Mouse (Mus musculus): ENCODE measurements around the gene Castor2.
A peak's percentile ranks its signal among the peaks of the same experiment; 100 is the strongest.

Castor2 gene

GRCm38 (mm10) chr5:134099496-134100211 is at the start of gene Castor2:
Gene Castor2 (plus strand): TSS chr5:134099711.
- DNase-seq (ENCODE audit: low spot score in 2 of 2) = peak; percentile 96 to 97

GRCm38 (mm10) chr5:134050711-134051110 is 48.8 kb upstream of the Castor2 start:
- DNase-seq (ENCODE audit: low spot score in 2 of 2) = no peak

DNA sequence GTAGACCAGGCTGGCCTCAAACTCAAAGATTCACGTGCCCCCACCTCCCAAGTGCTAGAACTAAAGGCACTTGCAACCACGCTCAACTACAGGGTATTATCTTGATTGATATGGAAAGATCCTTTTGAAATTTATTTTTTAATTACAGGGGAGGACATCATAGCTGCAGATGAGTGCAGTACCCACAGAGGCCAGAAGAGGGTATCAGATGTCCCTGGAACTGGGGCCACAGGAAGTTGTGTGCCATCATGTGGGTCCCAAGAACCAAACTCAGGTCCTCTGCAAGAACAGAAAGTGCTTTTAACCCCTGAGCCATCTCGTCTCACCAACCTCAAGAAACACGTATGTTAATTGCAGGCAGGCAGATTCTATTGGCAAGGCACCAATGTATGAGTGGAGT is 46.9 kb upstream of the Castor2 start:
- DNase-seq (ENCODE audit: low spot score in 2 of 2) = no peak

- no peak for DNase-seq (ENCODE audit: low spot score in 2 of 2)
These were observed 45.0 kb upstream of the Castor2 start for GRCm38 (mm10) chr5:134054496-134054895.

DNA sequence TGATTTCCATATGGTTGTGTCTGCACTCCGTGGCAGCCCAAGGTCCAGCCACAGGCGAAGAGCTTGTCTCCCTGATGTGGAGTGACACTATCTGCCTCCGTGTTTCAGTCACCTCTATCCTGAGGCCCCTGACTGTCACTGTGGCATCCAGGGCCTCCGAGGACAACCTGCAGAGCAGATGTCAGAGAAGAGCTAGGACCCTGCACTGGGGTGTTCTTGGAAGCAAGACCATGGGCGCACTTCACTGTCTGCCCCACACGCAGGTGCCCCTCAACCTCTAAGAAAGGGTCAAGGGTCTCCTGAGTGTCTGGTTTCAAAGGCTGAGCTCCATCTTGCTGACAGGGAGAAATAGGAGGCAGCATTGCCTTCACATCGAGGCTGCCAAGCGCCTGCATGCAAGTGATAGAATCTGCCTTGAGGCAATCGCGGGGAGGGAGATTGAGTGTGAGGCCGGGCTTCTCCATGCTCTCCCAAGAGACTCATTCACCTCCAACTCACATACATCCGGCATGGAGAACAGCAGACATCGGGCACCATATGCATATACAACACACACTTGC is 40.6 kb upstream of the Castor2 start:
- DNase-seq (ENCODE audit: low spot score in 2 of 2) = no peak

DNA sequence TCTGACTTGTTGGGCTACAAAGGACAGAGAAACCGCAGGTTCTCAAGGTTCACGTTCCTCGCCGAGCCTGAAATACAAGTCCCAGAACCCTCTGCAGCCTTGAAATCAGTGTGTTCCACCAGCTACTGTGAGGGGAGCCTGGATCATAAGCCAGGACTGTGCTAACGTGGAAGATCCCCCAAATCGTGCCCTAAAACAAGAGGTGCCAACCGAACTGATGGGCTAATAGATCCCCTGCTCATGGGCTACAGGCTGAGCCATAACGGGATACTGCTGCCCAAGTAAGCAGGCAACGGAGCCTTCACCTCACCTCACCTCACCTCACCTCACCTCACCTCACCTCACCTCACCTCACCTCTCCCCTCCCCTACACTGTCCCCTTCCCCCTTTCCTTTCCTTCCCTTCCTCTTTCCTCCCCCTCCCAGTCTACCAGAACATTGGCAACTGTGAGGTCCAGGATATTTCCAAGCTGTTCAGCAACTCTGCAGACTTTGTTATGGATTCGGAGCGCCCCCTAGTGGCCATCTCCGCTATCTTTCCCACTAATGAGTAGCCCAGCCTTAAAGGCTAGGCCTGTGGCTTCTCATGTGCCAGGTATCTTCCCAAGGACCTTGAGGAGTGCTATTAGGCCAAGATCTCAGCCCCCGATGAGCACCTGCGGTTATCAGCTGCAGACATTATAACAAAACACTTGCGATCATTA is 36.0 kb upstream of the Castor2 start:
- peak; percentile 65 to 79 for DNase-seq (ENCODE audit: low spot score in 2 of 2)

- no peak for DNase-seq (ENCODE audit: low spot score in 2 of 2)
These were observed 33.2 kb upstream of the Castor2 start for GRCm38 (mm10) chr5:134066261-134066660.

DNA sequence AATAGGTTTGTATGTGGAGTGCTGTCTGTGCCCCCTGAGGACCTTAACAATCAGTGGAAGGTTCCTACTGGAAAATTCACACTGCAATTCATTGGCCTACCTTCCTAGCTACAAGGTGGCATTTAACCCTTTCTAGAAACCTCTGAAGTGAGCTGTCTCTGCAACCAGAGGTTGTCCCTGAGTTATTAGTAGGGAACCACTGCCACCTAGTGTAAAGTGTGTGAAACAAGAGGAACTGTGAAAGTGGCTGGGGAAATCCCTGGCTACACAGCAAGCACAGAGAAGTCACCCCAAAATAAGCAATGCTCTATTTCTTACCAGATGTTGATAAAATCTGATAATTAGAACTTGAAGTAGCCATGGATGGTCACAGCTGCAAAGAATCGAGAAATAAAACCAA is 31.6 kb upstream of the Castor2 start:
- DNase-seq (ENCODE audit: low spot score in 2 of 2) = no peak

GRCm38 (mm10) chr5:134073512-134074041 is 25.9 kb upstream of the Castor2 start:
- no peak for DNase-seq (ENCODE audit: low spot score in 2 of 2)

DNA sequence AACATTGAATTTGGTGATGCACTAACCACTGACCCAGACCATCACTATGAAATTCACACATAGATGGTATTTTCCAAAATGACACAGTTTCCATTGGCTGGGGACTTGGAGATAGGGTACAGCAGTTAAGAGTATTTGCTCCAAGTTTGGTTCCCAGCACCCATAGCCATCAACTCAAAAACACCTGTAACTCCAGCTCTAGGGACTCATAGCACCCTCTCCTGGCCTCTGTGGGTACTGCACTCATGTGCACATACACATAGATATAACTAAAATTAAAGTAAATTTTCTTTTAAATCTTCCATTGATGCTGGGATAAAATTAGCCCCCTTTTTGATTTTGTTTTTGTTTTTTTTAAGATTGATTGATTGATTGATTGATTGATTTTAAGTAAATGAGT is 25.1 kb upstream of the Castor2 start:
- no peak for DNase-seq (ENCODE audit: low spot score in 2 of 2)

- no peak for DNase-seq (ENCODE audit: low spot score in 2 of 2)
These were observed 23.3 kb upstream of the Castor2 start for GRCm38 (mm10) chr5:134076175-134076574.

DNA sequence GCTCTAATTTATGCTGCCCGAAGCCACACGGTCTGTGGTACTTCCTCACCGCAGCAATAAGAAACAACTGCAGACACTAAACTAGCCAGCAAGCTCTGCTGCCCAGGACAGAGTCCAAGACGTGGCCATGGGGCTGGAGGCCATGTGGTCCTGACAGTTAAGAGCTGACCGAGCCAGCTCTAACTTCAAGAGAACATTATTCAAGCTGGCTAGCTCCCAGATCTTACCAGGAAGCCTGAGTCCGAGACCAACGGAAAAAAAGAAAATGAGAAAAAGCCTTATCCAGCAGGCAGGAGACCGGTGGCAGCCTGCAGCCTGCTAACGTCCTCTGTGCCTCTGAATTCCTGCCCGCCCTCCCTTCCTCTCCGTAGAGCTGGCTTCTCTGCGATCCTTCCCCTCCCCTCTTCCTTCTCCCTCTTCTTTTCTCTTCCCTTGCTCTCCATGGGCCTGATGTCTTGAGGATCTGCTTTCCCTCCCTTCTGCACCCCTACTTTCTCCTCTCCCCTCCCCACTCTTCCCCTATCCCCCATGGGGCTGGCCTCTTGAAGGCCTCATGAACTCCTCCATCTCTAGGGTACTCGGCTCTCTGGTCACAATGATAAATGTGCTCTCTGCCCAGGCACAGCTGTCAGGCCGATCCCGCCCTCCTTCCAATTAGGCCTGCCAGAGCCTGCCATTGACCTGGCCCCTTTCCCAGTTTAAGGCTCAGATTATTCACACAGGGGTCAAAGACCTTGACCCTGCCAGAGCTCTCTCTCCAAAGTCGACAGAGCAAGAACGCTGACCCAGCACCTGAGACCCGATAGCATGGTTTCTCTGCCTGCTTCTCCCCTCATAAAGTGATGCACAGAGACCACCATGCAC is 18.6 kb upstream of the Castor2 start:
- DNase-seq (ENCODE audit: low spot score in 2 of 2) = no peak

- no peak for DNase-seq (ENCODE audit: low spot score in 2 of 2)
These were observed 14.3 kb upstream of the Castor2 start for GRCm38 (mm10) chr5:134085227-134085626.

DNA sequence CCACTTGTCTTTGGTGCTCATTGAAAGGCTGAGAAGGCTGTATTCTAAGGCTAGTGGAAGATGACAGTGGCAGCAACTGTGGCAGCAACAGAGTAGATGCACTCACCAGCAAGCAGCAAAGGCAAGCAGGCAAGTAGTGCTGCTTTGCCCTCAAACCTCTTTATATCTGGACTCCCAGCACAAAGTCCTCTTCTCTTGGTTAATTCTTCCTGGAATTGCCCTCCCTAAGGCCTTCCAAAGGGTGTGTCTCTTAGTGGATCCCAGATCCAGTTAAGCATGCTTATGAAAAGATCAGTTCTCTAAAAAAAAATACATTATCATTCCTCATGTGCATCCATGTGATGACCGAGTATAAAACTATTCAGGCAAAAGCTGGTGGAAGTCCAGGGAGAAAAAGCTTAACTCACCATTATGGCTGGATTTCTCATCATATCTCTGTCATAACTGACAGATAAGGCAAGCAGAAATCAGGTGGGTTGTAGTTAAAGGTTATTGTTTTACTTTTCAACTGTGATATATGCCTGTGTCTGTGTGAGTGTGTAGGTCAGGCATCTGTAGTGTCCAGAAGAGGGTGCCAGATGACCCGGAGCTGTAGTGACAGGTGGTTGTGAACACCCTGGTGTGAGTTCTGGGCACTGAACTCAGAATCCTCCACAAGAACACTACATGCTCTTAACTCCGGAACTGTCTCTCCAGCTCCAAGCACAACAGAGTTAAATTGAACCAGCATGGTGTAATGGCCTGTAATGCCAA is 13.4 kb upstream of the Castor2 start:
- DNase-seq (ENCODE audit: low spot score in 2 of 2) = no peak

GRCm38 (mm10) chr5:134087211-134087610 is 12.3 kb upstream of the Castor2 start:
- DNase-seq (ENCODE audit: low spot score in 2 of 2) = no peak

GRCm38 (mm10) chr5:134095766-134096165 is 3.7 kb upstream of the Castor2 start:
- no peak for DNase-seq (ENCODE audit: low spot score in 2 of 2)

GRCm38 (mm10) chr5:134098341-134098902 is 1.1 kb upstream of the Castor2 start:
- DNase-seq (ENCODE audit: low spot score in 2 of 2) = no peak

DNA sequence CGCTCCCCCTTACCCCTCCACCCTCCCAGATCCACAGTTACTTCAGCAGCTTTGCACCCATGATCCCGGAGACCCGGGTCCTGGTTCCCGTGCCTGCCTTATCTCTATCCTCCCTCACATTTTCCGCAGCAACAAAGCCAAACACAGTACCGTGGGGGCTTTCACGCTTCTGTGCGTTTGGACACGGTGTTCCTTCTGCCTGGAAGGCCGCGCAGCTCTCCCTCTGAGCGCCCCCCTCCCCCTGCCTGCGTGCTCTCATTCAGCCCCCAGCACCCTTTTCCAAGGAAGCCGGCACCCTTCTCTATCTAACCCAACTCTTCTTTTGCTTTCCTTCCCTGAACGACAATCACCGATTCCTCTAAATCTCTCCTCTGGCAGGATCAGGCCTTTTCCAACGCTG is 535 bp upstream of the Castor2 start:
- DNase-seq (ENCODE audit: low spot score in 2 of 2) = peak; percentile 26 to 50

DNA sequence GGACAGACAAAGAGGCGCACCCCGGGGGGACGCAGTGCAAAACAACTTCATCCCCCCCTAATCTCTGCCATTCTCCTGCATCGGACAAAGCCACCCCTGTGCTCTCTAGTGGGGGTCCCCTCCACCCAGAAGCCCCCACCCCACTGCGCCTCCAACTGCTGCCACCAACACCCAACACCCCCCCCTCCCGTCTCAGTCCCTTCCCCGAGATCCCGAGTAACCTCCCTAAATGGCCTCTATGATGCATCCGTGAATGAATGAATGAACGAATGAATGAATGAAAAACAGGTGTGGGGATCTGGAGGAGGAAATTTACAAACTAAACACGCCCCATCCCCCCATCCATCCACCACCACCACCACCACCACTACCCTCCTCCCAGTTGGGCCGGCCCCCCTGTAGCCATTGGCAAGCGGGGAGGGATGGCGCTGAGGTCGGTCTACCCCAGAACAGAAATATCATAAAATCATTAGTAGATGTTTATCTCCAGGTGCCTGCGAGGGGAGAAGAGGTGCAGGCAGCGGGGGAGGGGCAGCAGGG is 791 bp downstream of the Castor2 start:
- DNase-seq (ENCODE audit: low spot score in 2 of 2) = no peak

- DNase-seq (ENCODE audit: low spot score in 2 of 2) = no peak
These were observed 1.8 kb downstream of the Castor2 start for GRCm38 (mm10) chr5:134101322-134101721.

All from right cerebral cortex, postnatal 36 days (tissue).